Mouse (Mus musculus) 3134 (cell line): Measurements from ENCODE around the gene Rnaseh2b.

Source experiments
- DNase-seq: peaks from one replicate; pipeline ENCODE4 v3.0.0-alpha.2; 2011; ENCODE audit warnings: low spot score; ENCODE audit not compliant: insufficient read length; ENCODE audit errors: extremely low read depth

Gene Rnaseh2b

DNA sequence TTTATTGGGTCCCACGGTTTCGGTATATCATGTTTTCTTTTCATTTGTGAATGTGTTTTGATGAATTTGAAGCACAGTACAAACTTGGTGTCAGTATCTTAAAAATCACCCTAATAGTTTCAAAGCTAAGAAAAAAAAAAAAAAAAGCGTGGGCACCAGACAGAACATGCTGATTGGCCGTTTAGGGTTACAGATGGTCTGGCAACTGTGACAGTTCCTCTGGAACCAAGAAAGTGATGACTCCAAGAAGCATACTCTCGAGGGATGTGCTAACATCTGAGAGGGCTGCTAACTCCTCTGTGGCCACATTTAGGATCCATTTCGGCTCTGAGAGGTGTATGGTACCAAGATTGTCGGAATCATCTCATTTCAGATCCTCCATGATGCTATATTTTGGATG is 62.8 kb downstream of the Rnaseh2b start:
- no peak for DNase-seq

DNA sequence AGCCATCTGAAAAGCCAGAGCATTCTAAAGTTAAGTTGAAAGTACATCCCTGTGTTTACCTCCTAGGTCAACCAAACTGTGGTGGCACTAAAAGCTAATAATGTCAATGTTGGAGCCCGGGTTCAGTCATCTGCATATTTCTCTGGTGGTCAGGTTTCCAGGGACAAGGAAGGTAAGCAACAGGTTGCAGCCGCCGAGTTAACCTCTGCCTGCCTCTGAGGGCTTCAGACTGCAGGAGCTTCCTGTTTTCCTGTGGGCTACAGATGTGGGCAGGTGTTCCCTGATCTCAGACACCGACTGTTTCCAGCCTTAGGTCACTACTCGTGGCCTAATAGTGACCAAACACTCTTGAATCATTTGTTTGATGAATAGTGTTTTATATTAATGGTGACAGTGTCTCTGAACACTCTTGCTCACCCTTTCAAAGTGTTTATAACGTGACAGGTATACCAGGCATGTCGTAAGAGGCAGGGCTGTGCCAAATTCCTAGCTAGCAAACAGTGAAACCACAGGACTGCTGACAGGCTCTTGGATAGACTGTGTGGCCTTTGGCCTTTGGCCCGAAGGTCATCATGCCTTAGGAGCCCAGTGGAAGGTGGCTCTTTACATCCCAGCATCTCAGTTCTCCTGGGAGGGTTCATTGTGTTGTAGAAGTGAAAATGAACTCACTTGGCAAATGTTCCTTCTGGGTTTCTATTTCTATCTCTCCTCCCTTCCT is 69.0 kb downstream of the Rnaseh2b start:
- no peak for DNase-seq

DNA sequence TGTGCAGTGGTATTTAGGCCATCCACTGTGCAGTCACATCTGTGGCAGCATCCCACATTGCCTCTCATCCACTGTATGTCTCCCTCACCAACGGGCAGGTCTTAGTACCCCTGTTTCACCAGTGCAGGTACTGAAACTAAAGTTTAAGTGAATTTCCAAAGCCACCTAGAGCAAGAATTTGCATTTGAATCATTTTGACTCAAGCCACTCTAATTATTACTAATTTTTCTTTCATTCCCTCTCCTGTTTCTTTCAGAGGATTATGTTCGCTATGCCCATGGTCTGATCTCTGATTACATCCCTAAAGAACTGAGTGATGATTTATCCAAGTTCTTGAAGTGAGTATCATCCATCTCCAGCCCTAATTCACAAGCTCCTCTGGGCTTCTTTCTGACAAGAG is 71.4 kb downstream of the Rnaseh2b start:
- no peak for DNase-seq

DNA sequence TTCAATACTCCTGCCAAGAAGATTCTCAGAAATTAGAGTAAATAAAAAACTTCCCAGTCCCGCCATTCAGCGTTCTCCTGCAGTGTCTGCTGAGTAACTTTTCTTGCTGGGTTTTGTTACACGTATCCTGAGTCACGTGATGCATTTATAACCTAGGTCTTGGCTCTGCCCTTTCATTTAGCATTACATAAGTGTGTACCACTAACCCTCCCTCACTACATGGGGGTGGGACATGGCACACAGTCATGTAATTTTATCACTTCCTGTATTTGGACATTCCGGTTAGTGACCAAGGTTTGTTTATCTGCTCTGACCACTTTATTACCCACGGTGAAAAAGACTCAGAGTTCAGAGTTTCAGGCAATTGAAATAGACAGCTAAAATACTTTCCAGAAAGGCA is 78.4 kb downstream of the Rnaseh2b start:
- no peak for DNase-seq

DNA sequence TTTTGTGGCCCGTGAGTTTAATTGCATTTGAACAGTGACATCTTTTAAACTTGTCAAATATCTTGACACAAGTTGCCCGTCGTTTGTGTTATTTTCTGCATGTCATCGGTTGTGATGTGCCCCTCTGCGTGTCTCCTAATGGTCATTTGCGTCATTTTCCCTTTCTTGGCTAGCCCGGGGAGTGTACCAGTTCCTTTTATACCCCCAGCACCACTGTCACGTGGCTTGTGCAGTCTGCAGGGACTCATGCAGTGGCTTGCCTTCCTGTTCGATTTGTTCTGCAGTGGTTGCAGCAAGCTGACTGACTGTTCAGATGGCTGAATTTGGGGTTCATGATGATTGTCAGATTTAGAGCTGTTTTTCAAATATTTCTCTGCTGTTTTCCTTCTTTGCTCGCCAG is 81.6 kb downstream of the Rnaseh2b start:
- no peak for DNase-seq

DNA sequence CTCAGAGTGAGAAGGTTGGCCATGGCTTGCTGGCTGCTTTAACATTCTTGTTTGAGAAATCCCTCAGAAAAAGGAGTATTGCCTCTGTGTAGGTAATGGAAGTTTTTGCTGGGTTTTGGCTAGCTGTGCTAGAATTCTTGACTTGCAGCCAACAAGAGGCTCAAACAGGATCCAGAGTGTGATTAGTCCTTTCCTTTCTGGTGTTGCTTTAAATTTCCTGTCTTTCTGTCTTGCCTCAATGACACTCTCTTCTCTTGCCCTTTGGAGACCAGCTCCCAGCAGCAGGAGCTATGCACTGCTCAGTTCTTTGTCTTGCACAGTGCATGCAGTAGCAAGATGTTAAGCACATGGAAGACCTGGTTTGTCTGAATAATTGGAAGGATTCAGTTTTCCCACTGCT is 83.3 kb downstream of the Rnaseh2b start:
- DNase-seq = no peak

DNA sequence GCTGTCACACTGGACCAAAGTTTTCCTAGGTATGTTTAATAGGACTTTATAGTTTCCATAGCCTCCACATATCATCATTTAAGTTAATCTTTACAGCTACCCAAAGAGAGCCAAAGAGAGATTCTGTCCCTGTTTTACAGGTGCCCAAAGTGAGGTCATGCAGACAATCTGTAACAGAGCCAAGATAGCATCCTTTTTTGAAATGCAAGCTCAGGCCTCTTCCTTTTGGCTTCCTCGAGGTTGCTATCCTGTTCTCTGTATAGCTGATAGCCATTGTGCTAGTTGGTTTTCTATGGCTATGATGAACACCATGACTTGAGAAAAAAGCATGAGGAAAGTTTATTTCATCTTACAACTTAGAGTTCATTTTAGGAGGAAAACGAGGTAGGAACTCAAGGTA is 83.7 kb downstream of the Rnaseh2b start:
- no peak for DNase-seq

DNA sequence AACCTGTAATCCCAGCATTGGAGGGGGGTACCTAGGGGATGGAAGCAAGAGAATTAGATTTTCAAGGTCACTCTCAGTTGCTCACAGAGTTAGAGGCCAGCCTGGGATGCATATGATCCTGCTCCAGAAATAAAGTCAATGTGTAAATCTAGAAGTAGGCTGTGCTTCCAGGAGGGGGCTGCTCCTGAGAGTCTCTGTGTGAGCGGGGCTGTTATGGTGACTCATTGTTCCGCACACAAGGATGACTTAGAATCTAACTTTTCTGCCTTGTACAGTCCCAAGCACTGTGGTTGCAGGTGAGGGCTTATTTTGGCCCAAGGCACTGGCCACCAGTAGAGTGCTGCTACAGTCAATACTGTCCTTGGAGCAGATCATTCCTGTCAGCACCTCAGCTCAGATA is 87.0 kb downstream of the Rnaseh2b start:
- no peak for DNase-seq

- no peak for DNase-seq
These were observed 88.2 kb downstream of the Rnaseh2b start for GRCm38 (mm10) chr14:62380606-62381005.

GRCm38 (mm10) chr14:62383109-62383508 is 90.7 kb downstream of the Rnaseh2b start:
- DNase-seq = no peak

DNA sequence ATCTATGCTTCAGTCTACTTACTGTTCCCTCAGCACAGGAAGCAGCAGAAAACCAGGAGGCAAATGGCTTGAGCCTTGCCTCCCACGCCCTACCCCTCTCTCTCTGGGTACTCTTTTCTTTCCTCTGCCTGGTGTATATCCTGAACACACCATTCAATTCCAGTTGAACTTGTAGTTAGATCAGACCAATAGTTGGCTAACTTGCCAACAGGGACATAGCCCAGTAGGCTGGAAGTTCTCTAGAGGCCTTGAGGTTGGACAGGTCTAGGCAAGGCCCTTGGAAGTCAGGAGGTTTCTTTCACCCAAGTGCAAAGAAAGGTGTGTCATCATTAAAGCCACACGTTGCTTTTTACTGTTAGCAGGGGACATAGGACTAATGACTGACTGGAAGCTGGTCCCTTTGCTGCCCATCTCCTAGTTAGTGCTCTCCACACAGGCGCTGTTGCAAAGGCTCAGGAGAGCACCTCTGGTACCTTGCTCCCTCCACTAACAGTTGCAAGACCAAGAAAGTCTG is 91.5 kb downstream of the Rnaseh2b start:
- DNase-seq = no peak

DNA sequence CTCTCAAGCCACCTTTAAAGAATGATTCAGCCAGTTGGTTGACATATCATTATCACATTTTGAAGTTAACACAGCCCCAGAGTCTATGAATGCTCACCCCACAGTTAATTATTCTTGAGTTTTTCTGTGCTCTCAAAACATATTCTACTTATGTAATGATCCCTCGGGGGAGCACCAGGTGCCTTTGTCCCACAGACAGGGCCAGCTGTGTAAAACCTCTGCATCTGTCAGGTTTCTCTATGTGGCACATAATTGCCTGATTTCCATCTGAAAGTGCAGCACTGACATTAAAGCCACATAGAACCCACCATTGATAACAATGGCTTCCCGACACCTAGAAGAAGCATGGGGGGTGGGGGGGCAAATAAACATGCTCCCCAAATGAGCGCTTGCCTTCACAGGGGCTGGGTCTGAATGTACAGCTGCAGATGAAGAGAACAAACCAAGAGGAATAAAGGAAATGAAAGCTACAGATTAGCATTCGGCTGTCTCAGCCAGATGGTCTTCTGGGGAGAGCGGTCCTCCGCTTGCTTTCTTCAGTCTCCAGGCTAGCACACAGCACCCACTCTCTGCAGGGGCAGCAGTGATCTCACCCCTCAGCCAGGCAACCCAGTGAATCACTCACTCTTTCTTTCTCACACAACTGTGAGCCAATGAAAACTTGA is 96.8 kb downstream of the Rnaseh2b start:
- peak; percentile 16 for DNase-seq

GRCm38 (mm10) chr14:62389729-62390536 is 97.5 kb downstream of the Rnaseh2b start:
- DNase-seq = no peak

GRCm38 (mm10) chr14:62392754-62393153 is 100.4 kb downstream of the Rnaseh2b start:
- DNase-seq = no peak

- DNase-seq = no peak
These were observed 103.0 kb downstream of the Rnaseh2b start for GRCm38 (mm10) chr14:62395346-62395745.

GRCm38 (mm10) chr14:62416007-62416741 is 123.8 kb downstream of the Rnaseh2b start:
- DNase-seq = no peak

GRCm38 (mm10) chr14:62416742-62417134 is 124.3 kb downstream of the Rnaseh2b start:
- peak; percentile 31 for DNase-seq

- no peak for DNase-seq
These were observed 125.1 kb downstream of the Rnaseh2b start for GRCm38 (mm10) chr14:62417501-62417900.

DNA sequence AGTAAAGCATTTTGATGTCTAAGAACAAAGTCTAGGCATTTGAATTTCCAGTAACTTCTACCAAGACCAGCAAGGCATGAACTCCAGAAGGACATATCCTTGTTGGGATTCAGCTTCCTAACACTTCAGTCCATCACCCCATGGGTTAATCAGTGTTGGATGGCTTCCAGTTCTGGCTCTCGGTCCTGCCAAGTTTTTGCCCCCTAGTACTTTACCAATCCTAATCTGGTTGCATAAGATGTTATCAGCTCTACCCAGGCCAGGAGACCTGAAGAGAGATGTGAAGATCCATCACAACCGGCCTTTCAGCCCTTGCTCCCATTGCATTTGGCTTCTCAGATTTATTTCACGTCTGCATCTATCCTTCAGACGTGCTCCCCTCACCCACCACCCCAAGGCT is 129.9 kb downstream of the Rnaseh2b start:
- no peak for DNase-seq
